Mouse (Mus musculus) CH12F3 (cell line): Measurements from ENCODE around the gene Sars.

Experiments used
- in situ Hi-C: fragments of 300-500 bp; cut with MboI; formaldehyde crosslinking; loops from 2 replicates; pipeline ENCODE4 v1.14.3; 2020; ENCODE audit warnings: low sequenced_read_pairs

The Sars gene

DNA sequence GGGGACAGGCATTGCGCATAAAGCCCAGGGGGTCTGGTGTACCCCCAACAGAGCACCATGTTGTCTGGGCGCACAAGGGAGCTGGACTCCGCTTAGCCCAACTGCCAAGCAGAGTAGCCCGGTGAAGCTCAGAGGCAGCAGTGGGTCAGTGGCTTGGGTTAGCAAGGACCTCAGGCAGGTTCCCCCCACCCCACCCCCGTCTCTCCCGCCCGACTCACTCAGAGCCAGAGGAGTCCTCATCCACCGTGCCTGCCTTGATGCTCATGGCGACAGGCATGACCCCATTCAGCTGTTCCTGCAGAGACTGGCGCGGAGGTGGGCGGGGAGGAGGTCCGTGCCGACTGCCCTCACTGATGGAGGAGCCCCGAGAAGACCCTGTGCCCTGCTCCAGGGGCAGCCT lies 52.2 kb downstream of the Sars start:
- in situ Hi-C loops: no loop called here

DNA sequence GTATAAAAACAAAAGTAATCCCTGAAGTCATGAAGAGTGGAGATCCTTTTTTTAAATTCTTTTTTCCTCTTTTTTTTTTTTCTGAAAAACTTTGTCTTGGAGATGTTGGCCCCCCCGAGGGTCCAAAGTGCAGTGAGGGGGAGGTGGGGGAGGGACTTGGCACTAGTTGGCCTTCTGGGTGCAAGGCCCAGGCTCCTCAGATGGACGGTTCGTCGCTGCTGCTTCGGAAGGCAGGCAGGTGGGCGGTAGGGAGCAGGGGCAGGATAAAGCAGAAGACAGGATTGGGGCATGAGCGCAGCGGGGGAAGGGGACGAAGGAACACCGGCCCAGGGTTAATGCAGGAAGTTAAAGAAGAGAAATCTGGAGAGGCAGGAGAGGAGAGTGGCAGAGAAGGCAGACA lies 52.7 kb downstream of the Sars start:
- in situ Hi-C loops: no loop called here

DNA sequence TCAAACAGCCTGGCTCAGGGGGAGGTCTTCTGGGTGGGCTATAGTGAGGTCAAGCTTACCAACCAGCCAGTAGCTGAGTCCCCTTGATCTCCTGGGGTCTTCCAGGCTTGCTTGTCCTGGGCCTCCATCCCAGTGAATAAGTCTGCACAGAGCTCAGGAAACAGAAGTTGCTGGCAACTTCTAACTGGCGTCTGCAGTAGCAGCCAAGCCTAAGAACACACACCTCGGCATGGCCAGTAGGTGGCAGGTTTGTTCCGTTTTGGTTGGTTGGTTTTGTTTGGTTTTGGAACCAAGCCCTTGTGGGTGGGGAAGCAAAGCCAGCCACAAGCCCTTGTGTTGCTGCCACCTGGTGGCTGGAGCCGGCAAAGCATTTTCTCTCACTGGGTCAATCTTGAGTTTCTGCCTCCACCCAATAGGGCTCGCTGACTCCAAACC lies 55.9 kb downstream of the Sars start:
- in situ Hi-C loops: loop anchor here (5.0 to 10.0 kb wide), 2 partner anchors 112 to 224 kb away; no protein-coding TSS in a partner anchor

DNA sequence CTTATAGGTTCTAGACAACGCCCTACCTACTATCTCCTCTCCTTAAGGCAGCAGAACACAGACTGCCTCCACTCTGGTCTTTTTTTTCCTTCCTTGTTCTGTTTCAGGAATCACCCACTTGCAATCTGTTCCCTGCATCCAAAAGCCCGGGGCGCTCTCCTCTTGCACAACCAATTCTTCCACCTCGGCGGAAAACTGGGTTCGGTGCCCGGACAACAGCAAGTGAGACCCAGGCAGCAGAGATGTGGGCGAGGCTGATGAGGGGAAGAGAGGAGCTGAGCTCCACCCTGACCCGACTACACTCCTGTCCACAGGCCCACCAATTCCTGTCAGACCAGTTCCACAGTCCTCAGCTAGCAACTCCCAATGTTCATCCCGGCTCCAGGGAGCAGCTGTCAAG lies 58.8 kb downstream of the Sars start:
- in situ Hi-C loops: loop anchor here (5.0 to 10.0 kb wide), 2 partner anchors 109 to 221 kb away; no protein-coding TSS in a partner anchor

DNA sequence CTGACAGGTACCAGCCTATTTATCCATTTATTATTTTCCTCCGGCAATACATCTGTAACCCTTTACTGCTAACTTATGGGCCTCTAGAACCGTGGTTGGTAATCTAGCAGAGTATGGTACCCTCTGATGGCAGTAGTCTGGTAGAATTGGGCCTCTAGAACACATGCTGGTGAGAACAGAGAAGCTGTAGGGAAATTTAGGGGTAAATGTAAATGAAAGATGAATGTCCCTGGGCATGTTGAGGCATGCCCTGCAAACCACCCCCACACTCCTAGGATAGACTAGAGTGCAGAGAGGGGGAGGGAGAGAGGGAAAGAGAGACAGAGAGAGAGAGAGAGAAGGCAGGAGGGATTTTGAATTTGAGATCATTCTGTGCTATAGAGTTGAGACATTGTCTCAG lies 60.6 kb downstream of the Sars start:
- in situ Hi-C loops: loop anchor here (10.0 kb wide), 1 partner anchor 220 kb away; no protein-coding TSS in a partner anchor

DNA sequence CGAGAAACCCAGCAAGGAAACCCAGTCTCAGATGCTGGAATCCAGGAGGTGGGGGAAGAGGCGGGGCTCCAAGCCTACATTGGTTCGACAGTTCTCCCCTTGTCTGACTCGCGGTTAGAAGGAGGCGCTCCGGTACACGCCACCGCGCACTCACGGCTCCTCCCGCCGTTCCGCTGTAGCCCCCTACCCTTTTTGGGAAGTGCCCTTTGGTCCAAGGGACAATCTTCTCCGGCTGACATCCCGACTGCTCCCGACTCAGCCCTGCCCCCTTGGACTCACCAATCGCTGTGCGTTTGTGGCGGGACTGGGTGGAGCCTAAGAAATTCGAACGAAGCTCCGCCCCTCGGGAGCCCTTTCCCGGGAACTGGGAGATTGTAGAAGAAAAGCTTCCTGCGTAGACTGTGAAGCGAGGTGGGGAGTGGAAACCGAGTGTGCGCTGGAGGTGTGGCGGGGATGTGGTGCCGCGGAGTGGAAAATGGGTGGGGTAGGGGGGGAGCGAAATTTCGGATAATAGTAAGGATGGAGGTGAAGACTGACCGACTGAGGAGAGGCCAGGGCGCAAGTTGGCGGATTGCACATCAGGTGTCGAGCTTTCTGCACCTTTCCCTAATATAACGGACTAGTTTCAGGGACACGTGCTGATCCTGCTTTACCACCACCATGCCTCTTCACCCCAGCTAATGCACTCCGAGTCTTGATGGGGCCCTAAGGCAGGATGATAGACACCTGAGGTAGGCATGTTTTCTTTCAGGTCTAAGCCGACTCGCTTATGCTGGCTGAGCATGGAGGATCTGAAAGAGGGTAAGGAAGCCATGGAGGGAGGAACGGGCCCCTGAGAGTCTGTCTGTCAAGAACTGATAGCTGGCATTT lies 61.3 kb downstream of the Sars start, which contains the start of gene Psrc1:
TSS of gene Psrc1 (plus strand) at position 355 of the 870 bp plus-strand sequence.
- in situ Hi-C loops: loop anchor here (10.0 kb wide), 1 partner anchor 219 kb away; no protein-coding TSS in a partner anchor

DNA sequence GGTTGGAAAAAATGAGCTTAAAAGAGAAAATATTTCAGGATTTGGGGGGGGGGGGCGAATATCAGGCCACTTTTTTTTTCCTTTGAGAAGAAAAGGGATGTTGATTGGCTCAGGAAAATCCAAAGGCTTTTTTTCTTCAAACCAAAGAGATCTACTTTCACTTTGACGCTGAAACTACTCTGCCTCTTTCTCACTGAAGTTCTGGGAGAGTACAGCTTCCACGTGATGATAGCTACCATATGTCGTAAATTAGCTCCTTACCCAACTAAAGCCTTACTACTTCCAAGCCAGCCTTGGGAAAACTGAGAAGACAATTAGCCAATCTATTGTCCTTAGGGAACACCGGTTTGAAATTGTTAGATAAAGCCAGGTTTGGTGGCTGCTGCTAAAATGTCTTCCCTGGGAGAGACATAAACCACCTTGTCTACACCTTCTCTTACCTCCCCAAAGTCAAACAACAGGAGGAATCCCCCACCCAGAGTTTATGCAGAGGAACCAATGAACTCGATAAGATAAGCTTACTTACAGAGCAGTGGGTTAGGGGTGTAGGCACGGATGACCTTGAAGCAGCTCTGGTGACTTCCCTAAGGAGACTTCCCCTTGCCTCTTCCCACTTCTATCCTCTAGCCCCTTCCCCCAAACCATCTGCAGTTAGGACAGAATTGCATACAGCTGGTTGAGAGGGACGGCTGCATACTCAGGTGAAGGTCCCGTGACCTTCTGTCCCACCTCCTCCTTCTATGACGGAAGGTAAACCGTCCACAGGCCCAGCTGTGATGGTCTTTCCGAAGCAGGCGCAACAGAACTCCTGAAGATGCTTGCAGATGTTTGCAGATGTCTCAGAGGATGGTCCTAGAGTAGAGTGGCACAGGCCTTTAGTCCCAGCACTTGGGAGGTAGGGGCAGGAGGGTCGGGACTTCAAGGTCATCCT lies 62.8 kb downstream of the Sars start:
- in situ Hi-C loops: loop anchor here (10.0 kb wide), 1 partner anchor 217 kb away; no protein-coding TSS in a partner anchor

DNA sequence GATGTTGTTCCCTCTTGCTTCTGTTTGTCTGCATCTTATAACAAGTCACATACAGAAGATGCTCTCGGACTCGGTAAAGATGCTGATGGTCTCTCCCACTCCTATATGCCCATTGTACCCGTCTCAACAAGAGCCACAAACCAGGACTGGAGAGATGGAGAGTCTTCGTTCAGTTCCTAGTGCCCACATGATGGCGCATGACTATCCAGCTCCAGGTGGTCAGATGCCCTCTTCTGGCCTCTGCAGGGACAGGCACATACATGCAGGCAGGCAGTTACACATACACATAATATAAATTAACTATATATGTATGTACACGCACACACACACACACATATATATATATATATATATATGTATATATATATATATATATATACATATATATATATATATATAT lies 64.3 kb downstream of the Sars start:
- in situ Hi-C loops: loop anchor here (10.0 kb wide), 1 partner anchor 216 kb away; no protein-coding TSS in a partner anchor

DNA sequence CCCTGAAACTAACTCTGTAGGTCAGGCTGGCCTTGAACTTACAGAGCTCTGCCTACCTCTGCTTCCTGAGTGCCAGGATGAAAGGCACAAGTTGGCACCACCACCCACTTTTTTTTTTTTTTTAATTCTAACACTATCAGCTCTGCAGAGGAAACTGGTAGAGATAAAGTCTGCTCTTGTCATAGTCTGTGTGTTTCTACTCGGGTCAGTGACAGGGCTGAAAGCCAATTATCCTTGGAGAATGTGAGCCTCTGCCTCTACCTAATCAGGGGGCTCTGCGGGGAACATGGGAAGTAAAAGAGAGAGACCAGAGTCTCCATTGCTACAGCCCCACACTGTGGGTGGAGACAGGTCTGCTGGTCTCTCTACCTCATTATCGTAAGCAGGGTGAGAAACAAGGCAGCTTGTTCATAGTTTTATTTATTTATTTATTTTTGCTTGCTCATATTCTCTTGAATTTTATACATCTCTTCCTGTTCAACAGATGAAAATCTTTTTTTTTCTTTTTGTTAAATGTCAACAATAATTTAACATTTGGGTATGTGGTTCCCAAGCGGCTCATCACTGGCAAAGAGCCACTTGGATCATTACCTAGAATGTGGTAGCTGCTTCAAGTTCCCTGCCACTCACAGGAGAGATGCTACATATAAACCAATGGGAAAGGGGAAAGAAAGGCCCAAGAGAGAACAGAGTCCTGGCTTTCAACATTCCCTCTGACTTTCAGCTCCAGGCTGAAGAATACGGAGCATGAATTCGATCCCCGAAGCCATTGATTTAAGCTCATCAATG lies 65.9 kb downstream of the Sars start:
- in situ Hi-C loops: no loop called here
